Mouse (Mus musculus): ENCODE results near the gene Senp8. TPM values are rescaled to one million over a fixed set of nuclear protein-coding genes. Genes with fewer than 3 reads are reported as not detected.
"Not testable (repeated sequence)": the region's sequence is repeated elsewhere in the genome, so short reads cannot be mapped to it uniquely, and the experiment has no call there.

Senp8 gene
- 0.40 TPM in 1 of 2 replicates, not detected in the other for polyA plus RNA-seq (2012; ENCODE audit: insufficient read depth, low replicate concordance)

GRCm38 (mm10) chr9:59750267-59751065, at the start of gene Senp8, which contains the start of gene Myo9a:
TSS of gene Senp8 (minus strand) at chr9:59750710.
TSS of gene Myo9a (plus strand) at chr9:59750896.
- Histone ChIP-seq H3K36me3 (replicated peaks; ENCODE audit: low read length) (no peaks in the 10 kb centered on the region), H3K4me3 (replicated peaks) (peak within 1 kb of the TSS; percentile 97), H3K9me3 (no peaks in the 10 kb centered on the region), H3K4me1 (peaks cover 21% of the 10 kb centered on the region), H3K27me3 (replicated peaks) (no peaks in the 10 kb centered on the region)
- TF ChIP-seq GATA1 (IDR thresholded peaks at IDR 0.05; ENCODE audit: borderline replicate concordance, low read length) (no peak), FLI1 (IDR thresholded peaks at IDR 0.05; ENCODE audit: low read length) (no peak)

DNA sequence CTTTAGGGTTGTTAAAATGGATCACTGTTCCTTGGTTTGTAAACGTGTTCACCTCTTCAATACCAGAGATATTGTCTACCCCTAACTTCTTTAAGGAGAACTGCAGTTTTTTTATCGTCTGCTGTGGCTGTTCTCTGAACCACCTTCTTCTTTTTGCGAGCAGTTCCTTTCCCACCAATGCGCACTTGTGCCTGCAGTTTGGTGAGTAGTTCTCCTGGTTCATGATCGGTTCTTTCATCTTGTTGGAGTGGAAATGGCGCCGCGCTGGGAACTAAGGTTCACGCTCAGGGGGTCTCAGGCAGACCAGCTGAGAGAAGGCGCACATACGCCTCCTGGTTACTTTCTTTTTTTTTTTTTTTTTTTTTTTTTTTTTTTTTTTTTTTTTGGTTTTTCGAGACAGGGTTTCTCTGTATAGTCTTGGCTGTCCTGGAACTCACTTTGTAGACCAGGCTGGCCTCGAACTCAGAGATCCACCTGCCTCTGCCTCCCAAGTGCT, 16.5 kb upstream of the Senp8 start:
- not testable (repeated sequence) for H3K4me3 ChIP-seq (replicated peaks); H3K9me3 ChIP-seq; H3K4me1 ChIP-seq; H3K27me3 ChIP-seq (replicated peaks); H3K36me3 ChIP-seq (replicated peaks; ENCODE audit: low read length)

DNA sequence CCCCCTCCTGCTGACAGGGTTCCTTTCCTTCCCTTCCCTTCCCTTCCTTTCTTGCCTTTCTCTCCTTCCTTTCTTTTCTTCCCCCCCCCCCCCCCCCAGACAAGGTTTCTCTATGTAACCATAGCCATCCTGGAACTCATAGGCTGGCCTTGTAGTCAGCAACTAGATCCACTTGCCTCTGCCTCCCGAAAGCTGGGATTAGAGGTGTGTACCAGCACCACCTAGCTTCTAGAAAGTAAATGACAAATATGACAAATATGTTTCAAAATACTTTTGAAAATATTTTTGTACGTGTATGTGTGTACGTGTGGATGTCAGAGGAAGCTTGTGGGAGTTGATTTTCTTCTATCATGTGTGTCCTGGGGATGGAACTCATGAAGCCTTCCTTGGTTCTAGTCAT, 10.0 kb upstream of the Senp8 start:
- H3K27me3 ChIP-seq (replicated peaks), result no peaks in the 10 kb centered on the region
- TF ChIP-seq GATA1 (IDR thresholded peaks at IDR 0.05; ENCODE audit: borderline replicate concordance, low read length) (no peak), FLI1 (IDR thresholded peaks at IDR 0.05; ENCODE audit: low read length) (no peak)
- H3K36me3 ChIP-seq (replicated peaks; ENCODE audit: low read length), result no peaks in the 10 kb centered on the region
- no peaks in the 10 kb centered on the region for H3K9me3 ChIP-seq
- no peaks in the 10 kb centered on the region; the same call in 1 of the 2 replicates for H3K4me1 ChIP-seq
- H3K4me3 ChIP-seq (replicated peaks), result no peak overlapping the region

GRCm38 (mm10) chr9:59757016-59757415, 6.5 kb upstream of the Senp8 start:
- not testable (repeated sequence) for H3K4me1 ChIP-seq; H3K36me3 ChIP-seq (replicated peaks; ENCODE audit: low read length); H3K27me3 ChIP-seq (replicated peaks); H3K4me3 ChIP-seq (replicated peaks); H3K9me3 ChIP-seq

GRCm38 (mm10) chr9:59755199-59755598, 4.7 kb upstream of the Senp8 start:
- TF ChIP-seq FLI1 (IDR thresholded peaks at IDR 0.05; ENCODE audit: low read length) (no peak), GATA1 (IDR thresholded peaks at IDR 0.05; ENCODE audit: borderline replicate concordance, low read length) (no peak)
- no peak overlapping the region for H3K4me3 ChIP-seq (replicated peaks)
- no peaks in the 10 kb centered on the region for H3K27me3 ChIP-seq (replicated peaks)
- no peaks in the 10 kb centered on the region for H3K36me3 ChIP-seq (replicated peaks; ENCODE audit: low read length)
- H3K9me3 ChIP-seq, result no peaks in the 10 kb centered on the region
- H3K4me1 ChIP-seq, result peaks cover 4% of the 10 kb centered on the region

GRCm38 (mm10) chr9:59751966-59752365, 1.5 kb upstream of the Senp8 start:
- H3K27me3 ChIP-seq (replicated peaks), result no peaks in the 10 kb centered on the region
- peaks cover 21% of the 10 kb centered on the region for H3K4me1 ChIP-seq
- peak overlapping the region; percentile 97 for H3K4me3 ChIP-seq (replicated peaks)
- no peaks in the 10 kb centered on the region for H3K36me3 ChIP-seq (replicated peaks; ENCODE audit: low read length)
- no peaks in the 10 kb centered on the region for H3K9me3 ChIP-seq
- TF ChIP-seq GATA1 (IDR thresholded peaks at IDR 0.05; ENCODE audit: borderline replicate concordance, low read length) (no peak), FLI1 (IDR thresholded peaks at IDR 0.05; ENCODE audit: low read length) (no peak)

- H3K9me3 ChIP-seq, result no peaks in the 10 kb centered on the region
- peak overlapping the region; percentile 97 for H3K4me3 ChIP-seq (replicated peaks)
- H3K36me3 ChIP-seq (replicated peaks; ENCODE audit: low read length), result no peaks in the 10 kb centered on the region
- H3K4me1 ChIP-seq, result peaks cover 21% of the 10 kb centered on the region
- TF ChIP-seq FLI1 (IDR thresholded peaks at IDR 0.05; ENCODE audit: low read length) (no peak), GATA1 (IDR thresholded peaks at IDR 0.05; ENCODE audit: borderline replicate concordance, low read length) (no peak)
- H3K27me3 ChIP-seq (replicated peaks), result no peaks in the 10 kb centered on the region
These were observed 614 bp upstream of the Senp8 start for GRCm38 (mm10) chr9:59751066-59751581.

GRCm38 (mm10) chr9:59749581-59750265, 787 bp downstream of the Senp8 start:
- H3K36me3 ChIP-seq (replicated peaks; ENCODE audit: low read length), result no peaks in the 10 kb centered on the region
- TF ChIP-seq FLI1 (IDR thresholded peaks at IDR 0.05; ENCODE audit: low read length) (no peak), GATA1 (IDR thresholded peaks at IDR 0.05; ENCODE audit: borderline replicate concordance, low read length) (no peak)
- no peaks in the 10 kb centered on the region for H3K27me3 ChIP-seq (replicated peaks)
- peak overlapping the region; percentile 97 for H3K4me3 ChIP-seq (replicated peaks)
- peaks cover 21% of the 10 kb centered on the region for H3K4me1 ChIP-seq
- no peaks in the 10 kb centered on the region for H3K9me3 ChIP-seq

DNA sequence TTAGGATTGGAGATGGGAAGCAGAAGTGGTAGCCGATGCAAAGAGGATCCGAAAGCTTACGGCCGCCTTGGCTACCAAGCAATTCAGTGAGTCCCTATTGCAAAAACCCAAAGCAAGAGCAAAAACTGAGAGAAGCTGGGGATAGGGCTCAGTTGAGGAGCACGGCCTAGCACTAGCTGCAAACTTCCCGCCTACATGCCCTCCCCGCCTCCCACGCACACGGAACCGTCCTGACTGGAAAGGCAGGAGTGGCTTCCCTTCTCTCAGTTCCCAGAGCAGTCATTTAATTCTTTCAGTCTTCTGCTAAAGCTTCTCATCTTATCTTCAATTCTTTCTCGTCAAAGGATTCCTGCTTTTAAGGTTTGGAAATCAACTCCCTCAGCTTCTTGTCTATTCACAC, 1.5 kb downstream of the Senp8 start:
- TF ChIP-seq GATA1 (IDR thresholded peaks at IDR 0.05; ENCODE audit: borderline replicate concordance, low read length), result no peak
- TF ChIP-seq FLI1 (IDR thresholded peaks at IDR 0.05; ENCODE audit: low read length), result no peak
- peaks cover 26% of the 10 kb centered on the region for H3K4me1 ChIP-seq
- H3K36me3 ChIP-seq (replicated peaks; ENCODE audit: low read length), result peaks cover under 1% of the 10 kb centered on the region
- H3K27me3 ChIP-seq (replicated peaks), result no peaks in the 10 kb centered on the region
- H3K9me3 ChIP-seq, result no peaks in the 10 kb centered on the region
- H3K4me3 ChIP-seq (replicated peaks), result peak overlapping the region; percentile 43

DNA sequence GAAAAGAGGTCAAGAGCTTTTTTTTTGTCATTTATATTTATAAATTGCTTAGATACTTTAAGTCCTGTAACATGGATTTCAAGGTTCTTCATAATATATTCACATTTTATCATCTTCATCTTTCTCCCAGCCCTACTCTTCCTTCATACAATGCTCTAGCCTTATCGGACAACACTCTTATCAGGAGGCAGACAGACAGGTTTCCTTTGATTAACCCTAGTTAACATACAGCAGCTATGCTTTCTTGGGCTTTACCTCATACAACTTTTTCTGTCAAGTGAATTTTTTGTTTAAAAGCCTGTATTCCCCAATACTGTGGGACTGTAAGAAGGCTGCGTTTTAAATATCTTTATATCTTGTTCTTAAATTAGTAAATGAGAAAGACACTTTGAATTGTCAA, 2.1 kb downstream of the Senp8 start:
- Histone ChIP-seq H3K27me3 (replicated peaks) (no peaks in the 10 kb centered on the region), H3K4me1 (peaks cover 30% of the 10 kb centered on the region), H3K4me3 (replicated peaks) (no peak overlapping the region), H3K36me3 (replicated peaks; ENCODE audit: low read length) (peaks cover 5% of the 10 kb centered on the region), H3K9me3 (no peaks in the 10 kb centered on the region)
- TF ChIP-seq GATA1 (IDR thresholded peaks at IDR 0.05; ENCODE audit: borderline replicate concordance, low read length) (no peak), FLI1 (IDR thresholded peaks at IDR 0.05; ENCODE audit: low read length) (no peak)
